Mouse (Mus musculus): Measurements from ENCODE around the gene Ppp2r3c. TPM values are rescaled to one million over a fixed set of nuclear protein-coding genes. Genes with fewer than 3 reads are reported as not detected.

Ppp2r3c gene
- total RNA-seq, 1 experiment = 11.7 TPM

DNA sequence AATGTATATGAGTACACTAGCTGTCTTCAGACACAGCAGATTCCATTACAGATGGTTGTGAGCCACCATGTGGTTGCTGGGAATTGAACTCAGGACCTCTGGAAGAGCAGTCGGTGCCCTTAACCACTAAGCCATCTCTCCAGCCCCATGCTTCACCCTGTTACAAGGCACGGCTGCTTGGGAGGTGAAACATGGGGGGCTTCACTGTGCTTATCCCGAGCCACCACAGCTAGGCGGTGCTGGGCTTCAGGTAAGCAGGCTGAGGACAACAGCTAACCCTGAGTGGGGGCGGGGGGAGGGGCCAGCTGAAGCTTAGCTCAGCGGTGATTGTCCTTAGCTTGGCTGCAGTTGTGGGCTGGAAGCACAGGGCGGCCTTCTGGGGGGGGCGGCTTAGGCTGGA, 6.7 kb upstream of the Ppp2r3c start:
- Histone ChIP-seq H3K4me1 (ENCODE audit: control insufficient read depth in 2 of 2, insufficient read depth in 2 of 2, low read length in 2 of 2, poor library complexity in 1 of 2) (peaks cover 0 to 9% of the 10 kb centered on the region in 2 experiments; a peak in 1 of 4 replicates), H3K4me3 (ENCODE audit: insufficient read depth in 1 of 2, low read depth in 1 of 2, low read length in 2 of 2, poor library complexity in 1 of 2, severe bottlenecking in 1 of 2) (no peak overlapping the region), H3K9ac (ENCODE audit: insufficient read depth, low read depth, low read length, poor library complexity, severe bottlenecking) (peak overlapping the region; percentile 10; the same call in 1 of the 2 replicates), H3K36me3 (ENCODE audit: control insufficient read depth, insufficient read depth, low read length, poor library complexity, severe bottlenecking) (peaks cover 7% of the 10 kb centered on the region; the same call in 1 of the 2 replicates), H3K27ac (ENCODE audit: insufficient read depth, low read depth, low read length, poor library complexity, severe bottlenecking) (no peak overlapping the region), H3K9me3 (ENCODE audit: control insufficient read depth, insufficient read depth, low read depth, low read length) (no peaks in the 10 kb centered on the region)
- DNase-seq (ENCODE audit: low read depth, low spot score) = no peak
- in situ Hi-C loops (cut with MboI; ENCODE audit: low sequenced_read_pairs in 2 of 2, unreplicated experiment in 2 of 2) = no loop called here
- TF ChIP-seq ZC3H11A (IDR thresholded peaks at IDR 0.05; ENCODE audit: borderline replicate concordance, low read depth, low read length) = no peak
- no peak for TF ChIP-seq HCFC1 (IDR thresholded peaks at IDR 0.05; ENCODE audit: borderline replicate concordance, insufficient read depth, low read length)
- no peak for TF ChIP-seq MAFK (IDR thresholded peaks at IDR 0.05; ENCODE audit: insufficient read depth, low read depth, low read length)
- no peak for TF ChIP-seq CHD2 (IDR thresholded peaks at IDR 0.05; ENCODE audit: low read depth, low read length)
- no peak for TF ChIP-seq ZNF384 (IDR thresholded peaks at IDR 0.05; ENCODE audit: low read depth, low read length)

DNA sequence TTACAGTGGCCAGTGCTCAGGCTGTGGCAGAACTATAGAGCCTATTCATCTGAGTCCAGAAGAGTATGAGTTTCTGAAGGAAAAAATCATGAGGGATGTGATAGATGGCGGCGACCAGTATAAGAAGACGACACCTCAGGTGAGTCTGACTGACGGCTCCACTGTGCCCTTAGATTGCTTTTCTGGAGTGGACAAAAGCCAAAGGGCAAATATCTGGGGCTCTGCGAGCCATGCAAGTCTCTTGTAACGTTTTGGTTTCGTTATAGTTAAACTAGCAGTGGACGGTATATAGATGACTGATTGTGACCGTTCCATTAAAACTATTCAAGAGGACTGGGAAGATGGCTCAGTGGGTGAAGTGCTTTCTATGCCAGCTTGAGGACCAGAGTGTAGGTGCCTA, 5.9 kb upstream of the Ppp2r3c start:
- Histone ChIP-seq H3K4me3 (ENCODE audit: insufficient read depth in 1 of 2, low read depth in 1 of 2, low read length in 2 of 2, poor library complexity in 1 of 2, severe bottlenecking in 1 of 2) (no peak overlapping the region), H3K9me3 (ENCODE audit: control insufficient read depth, insufficient read depth, low read depth, low read length) (no peaks in the 10 kb centered on the region), H3K9ac (ENCODE audit: insufficient read depth, low read depth, low read length, poor library complexity, severe bottlenecking) (no peak overlapping the region), H3K36me3 (ENCODE audit: control insufficient read depth, insufficient read depth, low read length, poor library complexity, severe bottlenecking) (peaks cover 7% of the 10 kb centered on the region; the same call in 1 of the 2 replicates), H3K27ac (ENCODE audit: insufficient read depth, low read depth, low read length, poor library complexity, severe bottlenecking) (no peak overlapping the region), H3K4me1 (ENCODE audit: control insufficient read depth in 2 of 2, insufficient read depth in 2 of 2, low read length in 2 of 2, poor library complexity in 1 of 2) (peaks cover 0 to 13% of the 10 kb centered on the region in 2 experiments; a peak in 1 of 4 replicates)
- in situ Hi-C loops (cut with MboI; ENCODE audit: low sequenced_read_pairs in 2 of 2, unreplicated experiment in 2 of 2) = no loop called here
- TF ChIP-seq HCFC1 (IDR thresholded peaks at IDR 0.05; ENCODE audit: borderline replicate concordance, insufficient read depth, low read length) (no peak), MAFK (IDR thresholded peaks at IDR 0.05; ENCODE audit: insufficient read depth, low read depth, low read length) (no peak), ZC3H11A (IDR thresholded peaks at IDR 0.05; ENCODE audit: borderline replicate concordance, low read depth, low read length) (no peak), CHD2 (IDR thresholded peaks at IDR 0.05; ENCODE audit: low read depth, low read length) (no peak), ZNF384 (IDR thresholded peaks at IDR 0.05; ENCODE audit: low read depth, low read length) (no peak)
- DNase-seq (ENCODE audit: low read depth, low spot score) = no peak

DNA sequence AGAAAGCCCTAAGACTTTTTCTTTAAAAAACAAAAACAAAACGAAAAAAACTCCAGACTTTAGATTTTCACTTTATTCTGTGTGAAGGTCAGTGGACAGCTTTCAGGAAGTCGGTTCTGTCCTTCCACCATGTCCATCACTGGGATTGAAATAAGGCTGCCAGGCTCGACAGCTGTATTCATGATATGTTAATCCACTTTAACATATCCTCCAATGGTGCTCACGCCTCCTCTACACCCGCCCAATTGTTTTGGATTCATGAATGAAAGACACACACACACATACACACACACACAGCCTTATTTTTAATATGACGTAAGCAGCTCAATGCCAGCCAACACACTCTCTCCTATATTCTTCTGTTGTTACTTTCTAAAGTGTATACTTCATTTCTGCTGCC, 4.8 kb upstream of the Ppp2r3c start:
- TF ChIP-seq MAFK (IDR thresholded peaks at IDR 0.05; ENCODE audit: insufficient read depth, low read depth, low read length) (no peak), CHD2 (IDR thresholded peaks at IDR 0.05; ENCODE audit: low read depth, low read length) (no peak)
- H3K9me3 ChIP-seq (ENCODE audit: control insufficient read depth, insufficient read depth, low read depth, low read length) = no peaks in the 10 kb centered on the region
- H3K4me1 ChIP-seq (ENCODE audit: control insufficient read depth in 2 of 2, insufficient read depth in 2 of 2, low read length in 2 of 2, poor library complexity in 1 of 2) = peaks cover 0 to 13% of the 10 kb centered on the region in 2 experiments; a peak in 1 of 4 replicates
- DNase-seq (ENCODE audit: low read depth, low spot score) = no peak
- H3K27ac ChIP-seq (ENCODE audit: insufficient read depth, low read depth, low read length, poor library complexity, severe bottlenecking) = no peak overlapping the region
- in situ Hi-C loops (cut with MboI; ENCODE audit: low sequenced_read_pairs in 2 of 2, unreplicated experiment in 2 of 2) = no loop called here
- H3K4me3 ChIP-seq (ENCODE audit: insufficient read depth in 1 of 2, low read depth in 1 of 2, low read length in 2 of 2, poor library complexity in 1 of 2, severe bottlenecking in 1 of 2) = no peak overlapping the region
- H3K36me3 ChIP-seq (ENCODE audit: control insufficient read depth, insufficient read depth, low read length, poor library complexity, severe bottlenecking) = peaks cover 7% of the 10 kb centered on the region; the same call in 1 of the 2 replicates
- no peak overlapping the region for H3K9ac ChIP-seq (ENCODE audit: insufficient read depth, low read depth, low read length, poor library complexity, severe bottlenecking)

DNA sequence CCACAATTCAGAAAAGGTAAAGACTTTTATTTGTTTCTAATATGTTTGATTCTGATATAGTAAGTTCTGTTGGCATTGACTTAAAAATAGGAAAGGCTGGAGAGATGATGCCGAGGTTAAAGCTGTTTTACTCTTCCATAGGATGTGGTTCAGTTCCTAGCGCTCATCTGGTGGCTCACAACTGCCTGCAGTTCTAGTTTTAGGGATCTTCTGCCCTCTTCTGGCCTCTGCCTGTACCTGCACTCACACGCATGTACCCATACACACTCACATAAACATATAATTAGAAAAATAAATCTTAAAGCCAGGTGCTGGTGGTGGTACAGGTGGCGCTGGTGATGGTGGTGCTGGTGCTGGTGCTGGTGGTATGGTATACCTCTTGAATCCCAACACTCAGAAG, 3.6 kb upstream of the Ppp2r3c start:
- peaks cover 7% of the 10 kb centered on the region; the same call in 1 of the 2 replicates for H3K36me3 ChIP-seq (ENCODE audit: control insufficient read depth, insufficient read depth, low read length, poor library complexity, severe bottlenecking)
- in situ Hi-C loops (cut with MboI; ENCODE audit: low sequenced_read_pairs in 2 of 2, unreplicated experiment in 2 of 2) = no loop called here

More for the DNA sequence above, 3.6 kb upstream of the Ppp2r3c start:
- Histone ChIP-seq H3K4me3 (ENCODE audit: insufficient read depth in 1 of 2, low read depth in 1 of 2, low read length in 2 of 2, poor library complexity in 1 of 2, severe bottlenecking in 1 of 2) (no peak overlapping the region), H3K4me1 (ENCODE audit: control insufficient read depth in 2 of 2, insufficient read depth in 2 of 2, low read length in 2 of 2, poor library complexity in 1 of 2) (peaks cover 0 to 14% of the 10 kb centered on the region in 2 experiments; a peak in 2 of 4 replicates), H3K9me3 (ENCODE audit: control insufficient read depth, insufficient read depth, low read depth, low read length) (no peaks in the 10 kb centered on the region), H3K9ac (ENCODE audit: insufficient read depth, low read depth, low read length, poor library complexity, severe bottlenecking) (no peak overlapping the region), H3K27ac (ENCODE audit: insufficient read depth, low read depth, low read length, poor library complexity, severe bottlenecking) (no peak overlapping the region)
- TF ChIP-seq MAFK (IDR thresholded peaks at IDR 0.05; ENCODE audit: insufficient read depth, low read depth, low read length) (no peak), CHD2 (IDR thresholded peaks at IDR 0.05; ENCODE audit: low read depth, low read length) (no peak), ZC3H11A (IDR thresholded peaks at IDR 0.05; ENCODE audit: borderline replicate concordance, low read depth, low read length) (0 out of 2 replicates have a peak, but pooled peaks have one; percentile 15), HCFC1 (IDR thresholded peaks at IDR 0.05; ENCODE audit: borderline replicate concordance, insufficient read depth, low read length) (no peak), ZNF384 (IDR thresholded peaks at IDR 0.05; ENCODE audit: low read depth, low read length) (no peak)
- no peak for DNase-seq (ENCODE audit: low read depth, low spot score)
